Mouse (Mus musculus): Measurements from ENCODE around the gene Prr15l. TPM values are rescaled to one million over a fixed set of nuclear protein-coding genes. Genes with fewer than 3 reads are reported as not detected.

Gene Prr15l
- polyA plus RNA-seq, 1 experiment from 2014 or later: 126 TPM

GRCm38 (mm10) chr11:96966172-96966571, 38.3 kb downstream of the Prr15l start:
- no peaks in the 10 kb centered on the region for H3K9me3 ChIP-seq (ENCODE audit: low read length)

DNA sequence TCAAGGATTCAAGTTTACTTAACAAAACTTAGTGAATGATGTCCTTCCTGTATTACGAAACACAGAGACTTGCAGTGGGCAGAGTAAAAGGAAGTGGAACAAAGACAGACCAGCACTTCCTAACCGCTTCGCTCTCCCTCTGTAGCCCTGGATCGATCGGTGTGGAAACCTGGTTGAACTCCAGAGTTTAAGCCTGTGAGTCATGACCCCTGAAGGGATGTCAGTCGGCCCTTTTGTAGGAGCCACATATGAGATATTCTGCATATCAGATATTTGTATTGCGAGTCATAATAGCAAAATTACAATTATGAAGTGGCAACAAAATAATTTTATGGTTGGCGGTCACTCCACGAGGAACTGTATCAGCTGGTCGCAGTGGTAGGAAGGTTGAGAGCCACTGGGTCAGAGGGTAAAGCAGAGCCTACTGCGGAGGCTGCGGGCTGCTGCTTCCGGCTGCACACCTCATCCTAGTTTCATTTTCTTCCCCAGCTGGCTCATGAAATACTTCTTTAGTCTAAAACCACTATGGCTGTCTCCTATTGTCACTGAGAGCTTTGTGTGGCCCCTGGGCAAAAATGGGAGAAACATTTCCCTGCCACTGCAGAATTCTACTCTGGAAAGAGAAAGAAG, 39.1 kb downstream of the Prr15l start:
- peak overlapping the region; percentile 45 for H3K4me2 ChIP-seq (replicated peaks; ENCODE audit: low read depth, low read length)
- no peaks in the 10 kb centered on the region for H3K9me3 ChIP-seq (ENCODE audit: low read length)
- H3K4me3 ChIP-seq (ENCODE audit: low read depth, low read length): no peak overlapping the region
- H3K27ac ChIP-seq (ENCODE audit: low read length): peak overlapping the region; percentile 82
- peak; percentile 39 for ATAC-seq
- 56% methylated on average over 13 of the region's 13 CpGs for WGBS
- no peaks in the 10 kb centered on the region for H3K36me3 ChIP-seq (ENCODE audit: insufficient read depth, low read length)
- H3K9ac ChIP-seq (replicated peaks; ENCODE audit: low read depth): 0 out of 2 replicates have a peak overlapping the region, but pooled peaks have one; percentile 5
- 0 out of 2 replicates have a peak, but pooled peaks have one; percentile 11 for TF ChIP-seq EP300 (IDR thresholded peaks at IDR 0.05)
- no peak for TF ChIP-seq CTCF (IDR thresholded peaks at IDR 0.05)
- peak; percentile 85 for DNase-seq (ENCODE audit: low spot score)
- no peaks in the 10 kb centered on the region for H3K27me3 ChIP-seq (replicated peaks; ENCODE audit: insufficient read depth, low read length)
- peaks cover 40% of the 10 kb centered on the region for H3K4me1 ChIP-seq (ENCODE audit: insufficient read depth, low read depth, low read length)

More at GRCm38 (mm10) chr11:96966172-96966571, 38.3 kb downstream of the Prr15l start:
- WGBS: 85% methylated on average over 3 of the region's 3 CpGs
- no peak for ATAC-seq
- Histone ChIP-seq H3K4me1 (ENCODE audit: insufficient read depth, low read depth, low read length) (peaks cover 40% of the 10 kb centered on the region), H3K4me2 (replicated peaks; ENCODE audit: low read depth, low read length) (no peak overlapping the region), H3K36me3 (ENCODE audit: insufficient read depth, low read length) (no peaks in the 10 kb centered on the region), H3K4me3 (ENCODE audit: low read depth, low read length) (no peak overlapping the region), H3K27ac (ENCODE audit: low read length) (no peak overlapping the region), H3K27me3 (replicated peaks; ENCODE audit: insufficient read depth, low read length) (no peaks in the 10 kb centered on the region), H3K9ac (replicated peaks; ENCODE audit: low read depth) (no peak overlapping the region)
- no peak for DNase-seq (ENCODE audit: low spot score)
- no peak for TF ChIP-seq EP300 (IDR thresholded peaks at IDR 0.05)
- no peak for TF ChIP-seq CTCF (IDR thresholded peaks at IDR 0.05)

DNA sequence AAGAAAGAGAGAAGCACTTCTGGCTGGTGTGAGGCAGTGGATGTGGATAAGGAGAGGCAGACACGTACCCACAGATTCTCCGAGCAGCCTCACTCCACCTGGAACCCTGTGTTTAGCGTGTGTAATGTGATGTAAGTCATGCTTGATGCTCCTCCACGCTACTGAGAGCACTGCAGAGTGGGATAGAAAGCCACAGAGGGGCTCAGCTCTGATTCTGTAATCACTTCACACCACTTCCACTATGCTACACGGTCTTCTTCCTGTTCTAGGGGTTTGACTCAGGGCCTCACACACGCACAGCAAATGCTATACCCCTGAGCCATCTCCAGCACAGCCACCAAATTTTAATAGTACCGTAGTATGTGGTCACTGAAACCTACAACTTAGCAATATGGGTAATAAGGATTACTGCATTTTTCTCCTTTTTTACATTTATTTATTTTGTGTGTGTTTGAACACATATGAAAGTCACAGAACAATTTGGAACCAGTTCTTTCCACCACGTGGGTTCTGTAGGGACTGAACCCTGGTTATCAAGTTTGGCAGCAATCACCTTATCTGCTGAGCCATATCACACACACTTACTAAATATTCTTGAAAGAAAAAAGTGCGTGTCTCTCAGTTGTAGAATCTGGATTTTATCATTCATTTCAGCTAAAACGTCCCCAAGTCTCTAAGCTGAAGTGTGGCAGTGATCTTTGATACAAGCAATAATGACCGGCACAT, 39.8 kb downstream of the Prr15l start:
- no peaks in the 10 kb centered on the region for H3K9me3 ChIP-seq (ENCODE audit: low read length)
- H3K4me2 ChIP-seq (replicated peaks; ENCODE audit: low read depth, low read length): peak overlapping the region; percentile 45
- no peak overlapping the region for H3K4me3 ChIP-seq (ENCODE audit: low read depth, low read length)
- ATAC-seq (no peak), DNase-seq (ENCODE audit: low spot score) (no peak)
- 0 out of 2 replicates have a peak overlapping the region, but pooled peaks have one; percentile 5 for H3K9ac ChIP-seq (replicated peaks; ENCODE audit: low read depth)
- 47% methylated on average over 11 of the region's 11 CpGs for WGBS
- TF ChIP-seq CTCF (IDR thresholded peaks at IDR 0.05) (no peak), EP300 (IDR thresholded peaks at IDR 0.05) (no peak)
- H3K36me3 ChIP-seq (ENCODE audit: insufficient read depth, low read length): no peaks in the 10 kb centered on the region
- H3K27me3 ChIP-seq (replicated peaks; ENCODE audit: insufficient read depth, low read length): no peaks in the 10 kb centered on the region
- peaks cover 40% of the 10 kb centered on the region for H3K4me1 ChIP-seq (ENCODE audit: insufficient read depth, low read depth, low read length)
- H3K27ac ChIP-seq (ENCODE audit: low read length): peak overlapping the region; percentile 83

DNA sequence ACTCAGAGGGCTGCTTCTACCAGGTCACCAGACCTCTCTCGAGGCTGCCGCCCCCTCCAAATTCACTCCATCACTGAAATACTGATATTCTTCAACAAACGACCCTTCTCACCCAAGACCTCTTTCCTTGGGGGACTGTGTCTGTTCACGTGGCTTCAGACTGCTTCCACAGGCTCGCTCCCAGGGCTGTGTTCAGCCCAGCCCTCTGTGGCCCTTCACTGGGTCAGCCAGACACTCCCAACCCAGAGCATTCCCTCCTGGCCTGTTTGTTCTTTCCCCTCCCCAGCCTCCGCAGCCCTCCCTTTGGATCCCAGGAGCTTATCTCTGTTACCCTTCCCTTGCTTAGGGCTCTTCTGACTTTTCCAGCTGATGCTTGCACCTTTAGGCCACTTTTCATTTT, 40.6 kb downstream of the Prr15l start:
- DNase-seq (ENCODE audit: low spot score): no peak
- Histone ChIP-seq H3K36me3 (ENCODE audit: insufficient read depth, low read length) (no peaks in the 10 kb centered on the region), H3K4me1 (ENCODE audit: insufficient read depth, low read depth, low read length) (peaks cover 40% of the 10 kb centered on the region), H3K9ac (replicated peaks; ENCODE audit: low read depth) (no peak overlapping the region), H3K9me3 (ENCODE audit: low read length) (no peaks in the 10 kb centered on the region), H3K27me3 (replicated peaks; ENCODE audit: insufficient read depth, low read length) (no peaks in the 10 kb centered on the region), H3K4me2 (replicated peaks; ENCODE audit: low read depth, low read length) (no peak overlapping the region), H3K27ac (ENCODE audit: low read length) (peak overlapping the region; percentile 83), H3K4me3 (ENCODE audit: low read depth, low read length) (no peak overlapping the region)
- TF ChIP-seq CTCF (IDR thresholded peaks at IDR 0.05) (no peak), EP300 (IDR thresholded peaks at IDR 0.05) (no peak)
- 0 out of 2 replicates have a peak, but pooled peaks have one; percentile 18 for ATAC-seq
- 51% methylated on average over 6 of the region's 6 CpGs for WGBS

GRCm38 (mm10) chr11:96969280-96969722, 41.4 kb downstream of the Prr15l start:
- H3K27ac ChIP-seq (ENCODE audit: low read length): peak overlapping the region; percentile 83
- ATAC-seq (no peak), DNase-seq (ENCODE audit: low spot score) (no peak)
- H3K9ac ChIP-seq (replicated peaks; ENCODE audit: low read depth): peak overlapping the region; percentile 12; the same call in 1 of the 2 replicates
- 0 out of 2 replicates have a peak overlapping the region, but pooled peaks have one; percentile 17 for H3K4me2 ChIP-seq (replicated peaks; ENCODE audit: low read depth, low read length)
- no peak for TF ChIP-seq EP300 (IDR thresholded peaks at IDR 0.05)
- TF ChIP-seq CTCF (IDR thresholded peaks at IDR 0.05): no peak
- H3K4me1 ChIP-seq (ENCODE audit: insufficient read depth, low read depth, low read length): peaks cover 49% of the 10 kb centered on the region
- WGBS: 52% methylated on average over 5 of the region's 5 CpGs
- H3K4me3 ChIP-seq (ENCODE audit: low read depth, low read length): no peak overlapping the region
- no peaks in the 10 kb centered on the region for H3K9me3 ChIP-seq (ENCODE audit: low read length)
- H3K36me3 ChIP-seq (ENCODE audit: insufficient read depth, low read length): no peaks in the 10 kb centered on the region
- no peaks in the 10 kb centered on the region for H3K27me3 ChIP-seq (replicated peaks; ENCODE audit: insufficient read depth, low read length)

DNA sequence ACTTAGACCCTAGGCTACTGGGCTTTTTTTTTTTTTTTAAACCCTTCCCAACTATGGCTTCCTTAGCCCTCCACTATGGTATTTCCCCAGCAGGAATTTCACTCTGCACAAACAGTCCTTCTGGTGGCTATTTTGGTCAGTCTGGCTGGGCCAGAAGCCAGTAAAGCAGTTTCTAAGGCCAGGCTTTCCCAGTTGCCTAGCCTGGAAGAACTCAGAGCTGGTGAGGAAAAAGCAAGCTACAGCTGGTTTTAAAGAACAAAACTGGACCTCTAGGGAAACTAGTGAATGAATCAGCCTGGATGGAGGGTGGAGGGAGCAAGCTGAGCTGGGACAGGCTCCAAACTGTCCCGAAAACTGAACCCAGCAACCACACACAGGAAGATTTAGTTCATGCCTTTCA, 41.8 kb downstream of the Prr15l start:
- Histone ChIP-seq H3K4me3 (ENCODE audit: low read depth, low read length) (no peak overlapping the region), H3K4me2 (replicated peaks; ENCODE audit: low read depth, low read length) (0 out of 2 replicates have a peak overlapping the region, but pooled peaks have one; percentile 17), H3K9me3 (ENCODE audit: low read length) (no peaks in the 10 kb centered on the region), H3K27ac (ENCODE audit: low read length) (peak overlapping the region; percentile 83), H3K9ac (replicated peaks; ENCODE audit: low read depth) (peak overlapping the region; percentile 12; the same call in 1 of the 2 replicates), H3K36me3 (ENCODE audit: insufficient read depth, low read length) (no peaks in the 10 kb centered on the region), H3K27me3 (replicated peaks; ENCODE audit: insufficient read depth, low read length) (no peaks in the 10 kb centered on the region), H3K4me1 (ENCODE audit: insufficient read depth, low read depth, low read length) (peaks cover 53% of the 10 kb centered on the region)
- 38% methylated on average over 1 of the region's 1 CpGs for WGBS
- no peak for TF ChIP-seq EP300 (IDR thresholded peaks at IDR 0.05)
- no peak for TF ChIP-seq CTCF (IDR thresholded peaks at IDR 0.05)
- peak; percentile 79 for DNase-seq (ENCODE audit: low spot score)
- ATAC-seq: peak; percentile 67
